Mouse (Mus musculus): ENCODE measurements around the gene Cept1.

Cept1 gene

DNA sequence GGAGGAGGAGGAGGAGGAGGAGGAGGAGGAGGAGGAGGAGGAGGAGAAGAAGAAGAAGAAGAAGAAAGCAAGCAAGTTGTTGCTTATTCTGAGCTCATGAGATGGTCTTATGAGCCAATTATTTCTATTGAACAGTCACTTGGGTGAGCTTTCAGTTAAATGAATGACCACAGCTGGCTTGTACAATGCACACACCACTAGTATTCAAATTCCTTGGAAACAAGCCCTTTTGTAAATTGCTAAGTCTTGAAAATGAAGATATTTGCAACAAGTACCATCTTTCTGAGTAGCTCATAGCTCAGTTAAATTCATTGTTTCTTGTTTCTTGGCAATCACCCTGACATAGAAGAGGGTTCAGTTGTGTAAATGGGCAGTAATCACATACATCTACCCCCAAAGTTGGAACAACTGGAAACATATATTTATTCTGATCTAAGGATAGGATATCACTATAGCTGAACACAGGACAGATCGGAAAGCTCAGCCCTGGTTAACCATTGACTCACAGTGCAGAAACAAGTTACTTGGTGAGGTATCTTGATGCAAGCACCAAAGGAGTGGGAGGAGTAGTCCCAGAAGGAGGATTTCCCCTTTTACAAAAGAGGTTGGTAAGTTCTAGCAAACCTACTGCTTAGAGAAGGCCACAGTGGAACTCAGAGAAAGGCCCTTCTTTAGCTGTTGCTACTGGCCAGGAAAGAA lies 52.1 kb downstream of the Cept1 start:
- DNase-seq (ENCODE audit: low spot score in 2 of 2): no peak

DNA sequence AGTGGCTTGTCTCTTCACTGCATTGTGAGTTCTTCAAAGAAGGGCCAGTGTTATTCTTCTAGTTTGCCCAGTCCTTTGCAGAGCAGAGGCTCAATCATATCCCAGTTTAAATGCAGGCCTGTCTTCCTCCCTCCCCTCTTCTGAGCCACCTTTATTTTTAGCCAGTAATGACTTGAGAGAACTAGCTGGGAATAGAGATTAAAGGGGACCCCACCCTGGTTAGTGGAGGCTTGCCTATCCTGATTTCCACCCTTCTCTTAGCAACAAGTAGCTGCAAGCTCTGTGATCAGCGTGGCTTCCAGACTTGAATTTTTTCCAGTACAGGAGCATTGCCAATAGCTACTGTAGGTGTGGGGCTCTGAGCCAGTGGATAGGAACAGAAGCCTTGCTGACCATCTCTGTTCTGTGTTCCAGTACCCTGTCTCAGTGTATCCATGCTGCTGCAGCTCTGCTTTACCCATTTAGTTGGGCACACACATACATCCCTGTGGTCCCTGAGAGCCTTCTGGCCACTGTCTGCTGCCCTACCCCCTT lies 53.1 kb downstream of the Cept1 start:
- no peak for DNase-seq (ENCODE audit: low spot score in 2 of 2)

DNA sequence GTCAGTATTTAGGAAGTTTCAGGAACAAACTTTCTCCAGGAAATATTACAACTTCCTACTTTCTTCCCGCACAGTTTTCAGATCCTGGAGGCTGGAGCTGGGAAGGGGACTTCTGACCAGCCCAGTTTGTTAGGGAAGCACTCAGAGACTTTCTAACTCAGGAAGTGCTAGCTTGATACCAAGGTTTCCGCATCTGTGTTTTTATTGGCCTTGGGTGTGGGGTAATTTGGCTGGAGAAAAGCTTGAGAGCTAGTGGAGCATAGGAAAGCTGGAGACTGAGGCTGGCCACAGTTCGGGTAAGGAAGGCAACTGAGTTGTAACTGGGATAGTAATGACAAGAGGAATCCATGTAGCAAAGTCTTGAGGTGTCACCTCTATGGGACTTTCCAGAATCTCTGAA lies 53.7 kb downstream of the Cept1 start:
- DNase-seq (ENCODE audit: low spot score in 2 of 2): no peak

DNA sequence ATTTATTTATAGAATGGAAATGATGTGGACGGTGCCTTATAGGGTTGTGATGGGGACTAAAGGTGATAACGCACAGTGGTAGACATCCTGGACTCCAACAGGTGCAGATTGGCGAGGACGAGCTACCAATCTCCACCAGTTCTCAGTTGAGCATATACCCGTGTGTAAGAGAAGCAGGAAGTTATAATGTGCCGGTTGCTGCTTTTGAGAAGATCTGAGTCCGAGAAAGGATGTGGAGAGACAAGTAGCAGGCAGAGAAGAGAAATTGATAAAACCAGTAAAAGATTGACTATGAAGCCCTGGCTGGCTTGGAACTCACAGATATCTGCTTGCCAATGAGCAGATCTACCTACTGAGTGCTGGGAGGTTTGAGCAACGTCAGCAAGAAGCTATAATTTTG lies 54.4 kb downstream of the Cept1 start:
- DNase-seq (ENCODE audit: low spot score in 2 of 2): no peak

DNA sequence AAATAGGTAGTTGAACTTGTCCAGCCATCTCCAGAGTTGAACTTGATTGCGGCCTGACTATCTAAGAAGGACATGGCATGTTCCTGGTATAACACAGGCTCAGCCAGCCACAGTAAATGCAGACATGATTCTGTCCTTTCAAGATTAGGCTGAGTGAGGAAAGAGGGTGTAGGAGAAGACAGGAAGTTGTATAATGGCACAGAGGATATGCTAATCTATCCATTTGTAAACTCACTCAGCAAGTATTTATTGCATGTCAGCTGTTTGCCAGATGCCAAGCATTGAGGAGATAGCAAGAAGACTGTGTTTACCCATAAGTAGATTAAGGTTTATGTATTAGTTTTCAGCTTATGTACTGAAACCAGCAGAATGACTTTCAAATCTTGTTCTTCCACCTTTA lies 54.9 kb downstream of the Cept1 start:
- no peak for DNase-seq (ENCODE audit: low spot score in 2 of 2)

DNA sequence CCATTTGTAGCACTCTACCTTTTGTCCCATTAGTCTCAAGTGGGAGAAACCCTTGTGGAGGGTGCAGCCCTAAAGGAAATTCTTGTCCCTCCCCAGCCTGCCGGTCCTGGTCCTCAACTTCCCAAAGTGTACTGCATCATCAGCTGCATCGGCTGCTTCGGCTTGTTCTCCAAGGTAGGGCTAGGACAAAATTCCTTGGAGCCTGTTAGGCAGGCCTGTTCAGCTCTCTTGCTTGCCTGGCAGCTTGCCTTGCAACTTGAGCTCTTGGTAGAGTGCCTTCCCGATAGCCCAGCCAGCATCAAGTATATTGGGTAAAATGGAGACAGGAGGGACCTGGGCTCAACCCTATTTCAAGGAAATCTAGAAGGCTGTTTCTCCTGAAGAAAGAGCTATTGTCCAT lies 57.4 kb downstream of the Cept1 start:
- no peak for DNase-seq (ENCODE audit: low spot score in 2 of 2)

DNA sequence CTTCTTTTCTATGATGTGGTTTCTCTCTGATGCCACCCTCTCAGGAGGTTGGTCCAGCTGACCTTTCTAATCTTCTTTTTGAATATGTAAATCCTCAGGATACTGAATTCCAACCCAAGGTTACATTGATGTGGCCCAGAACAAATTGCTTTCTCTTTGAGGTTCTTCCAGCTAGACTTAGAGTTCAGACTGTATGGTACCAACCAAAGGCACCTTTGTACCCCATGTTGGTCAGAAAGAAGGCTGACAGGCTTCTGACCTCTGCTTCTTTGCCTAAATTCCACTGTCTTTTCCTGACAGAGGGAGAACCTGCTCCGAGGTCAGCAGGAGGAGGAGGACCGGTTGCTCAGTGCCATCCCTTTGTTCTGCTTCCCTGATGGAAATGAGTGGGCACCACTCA lies 60.1 kb downstream of the Cept1 start:
- no peak for DNase-seq (ENCODE audit: low spot score in 2 of 2)

DNA sequence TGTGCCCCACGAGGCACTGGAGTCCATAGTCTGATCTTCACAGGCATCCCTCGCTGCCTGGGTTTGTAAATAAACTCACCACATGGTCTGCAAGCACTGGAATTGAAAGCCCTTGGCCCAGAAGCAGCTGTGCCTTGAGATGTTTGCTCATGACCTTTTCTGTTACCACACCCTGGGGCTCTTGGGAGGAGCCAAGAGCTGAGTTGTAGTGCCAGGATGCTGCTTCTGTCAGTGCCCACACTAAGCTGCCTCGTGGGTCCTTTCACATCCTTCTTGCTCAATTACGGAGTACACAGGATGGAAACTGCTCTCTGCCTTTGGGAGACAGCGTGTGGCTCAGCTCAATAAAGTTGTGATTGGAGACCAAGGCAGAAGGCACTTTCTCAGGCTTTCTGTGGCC lies 61.8 kb downstream of the Cept1 start:
- peak; percentile 36 for DNase-seq (ENCODE audit: low spot score in 2 of 2)

DNA sequence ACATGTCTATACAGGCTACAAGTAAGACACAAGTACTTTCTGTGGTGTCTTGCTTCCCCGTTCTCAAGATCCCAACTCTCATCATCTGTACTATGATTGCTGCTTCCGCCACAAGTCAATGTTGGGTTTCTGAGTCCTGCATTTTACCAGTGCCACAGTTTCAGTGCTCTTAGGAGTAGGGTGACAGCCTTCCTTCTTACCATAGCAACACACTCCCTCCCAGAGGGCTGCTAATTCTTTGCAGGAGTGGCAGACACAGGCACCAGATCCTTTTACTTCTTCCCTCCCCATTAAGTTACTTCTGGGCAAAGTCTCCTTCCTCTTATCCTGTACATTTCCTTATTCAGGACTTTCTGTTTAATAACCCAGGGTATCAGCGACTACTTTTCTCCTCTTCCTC lies 62.7 kb downstream of the Cept1 start:
- DNase-seq (ENCODE audit: low spot score in 2 of 2): no peak

DNA sequence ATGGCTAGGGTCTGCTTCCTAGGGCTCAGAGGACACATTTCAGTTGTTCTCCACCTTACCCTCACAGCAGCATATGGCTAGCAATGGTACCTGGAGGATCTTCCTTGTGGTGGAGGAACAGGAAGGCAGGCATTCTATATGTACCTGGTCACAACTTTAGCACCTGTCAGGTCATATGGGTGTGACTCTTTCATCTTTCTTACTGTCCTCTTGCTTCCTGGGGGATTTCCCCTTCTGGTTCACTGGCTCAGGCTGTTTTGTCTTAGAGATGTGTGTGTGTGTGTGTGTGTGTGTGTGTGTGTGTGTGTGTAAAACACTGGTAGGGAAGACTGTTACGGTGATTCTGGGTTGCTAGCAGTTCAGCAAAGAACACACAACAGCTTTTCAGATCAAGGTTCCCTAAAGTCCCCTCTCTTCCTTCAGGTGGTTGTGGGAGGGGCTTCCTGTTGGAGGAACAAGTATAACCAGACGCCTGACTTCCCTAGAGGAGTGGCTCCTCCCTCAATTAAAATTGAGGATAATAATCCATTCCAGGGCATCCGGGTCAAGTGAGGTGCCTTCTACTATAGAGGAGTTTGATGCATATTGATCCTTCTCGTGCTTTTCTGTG lies 63.7 kb downstream of the Cept1 start:
- peak in 1 of 2 experiments; percentile 23 for DNase-seq (ENCODE audit: low spot score in 2 of 2)

DNA sequence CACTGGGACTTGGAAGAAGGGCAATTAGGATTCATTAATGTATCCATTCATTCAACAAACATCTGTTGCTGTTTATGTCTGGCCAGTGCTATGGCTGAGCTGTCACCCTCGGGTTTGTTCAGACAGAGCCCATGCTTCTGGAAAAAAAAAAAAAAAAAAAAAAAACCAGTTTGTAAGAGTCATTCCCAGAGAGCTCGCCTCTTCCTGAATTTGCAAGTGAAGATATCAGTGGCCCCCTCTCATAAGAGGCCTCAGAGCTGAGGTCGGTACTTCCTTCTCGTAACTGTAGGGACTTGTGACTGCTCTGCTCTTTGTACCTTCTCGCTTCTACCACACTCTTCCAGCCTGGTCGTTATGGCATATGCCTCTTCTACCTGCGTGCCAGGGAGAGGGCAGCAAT lies 64.3 kb downstream of the Cept1 start:
- no peak for DNase-seq (ENCODE audit: low spot score in 2 of 2)

DNA sequence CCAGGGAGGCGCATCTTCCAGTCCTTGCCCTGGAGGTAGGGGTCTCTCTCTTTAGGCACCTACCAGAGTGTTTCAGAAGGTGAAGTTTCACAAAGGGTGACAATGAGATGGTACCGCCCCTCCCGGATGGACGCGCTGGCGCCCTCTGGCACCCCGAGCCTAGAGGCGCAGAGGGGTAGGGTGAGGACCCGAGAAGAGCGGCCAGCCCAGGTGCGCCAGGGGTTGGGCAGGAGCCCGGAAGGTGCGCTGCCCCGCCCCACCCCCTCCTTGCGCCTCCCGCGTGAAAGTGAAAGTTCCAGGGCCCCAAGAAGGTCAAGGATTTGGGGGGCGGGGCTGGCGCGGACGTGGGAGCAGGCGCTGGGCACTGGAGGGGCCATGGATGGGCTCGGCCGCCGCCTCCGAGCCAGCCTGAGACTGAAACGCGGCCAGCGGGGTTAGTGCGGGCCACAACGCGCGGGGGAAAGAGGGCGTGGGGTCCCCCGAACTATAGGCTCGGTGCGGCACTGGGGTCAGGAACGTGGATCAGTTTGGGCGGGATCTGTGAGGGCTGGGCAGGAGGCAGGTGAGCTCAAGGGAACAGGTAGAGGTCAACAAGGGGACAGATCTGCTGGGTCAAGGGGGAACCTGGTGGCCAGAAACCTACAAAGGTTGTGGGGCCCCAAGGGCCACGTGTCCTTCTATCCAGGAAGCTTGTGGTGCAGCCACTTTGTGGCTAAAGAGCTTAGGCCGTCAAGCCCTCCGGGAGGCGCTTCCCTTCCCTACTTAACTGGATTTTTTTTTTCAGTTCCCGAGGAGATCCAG lies 65.1 kb downstream of the Cept1 start, which contains the start of gene Dennd2d:
Dennd2d (plus strand) TSS at position 125 of the 801 bp plus-strand sequence.
- peak; percentile 84 to 85 for DNase-seq (ENCODE audit: low spot score in 2 of 2)

DNA sequence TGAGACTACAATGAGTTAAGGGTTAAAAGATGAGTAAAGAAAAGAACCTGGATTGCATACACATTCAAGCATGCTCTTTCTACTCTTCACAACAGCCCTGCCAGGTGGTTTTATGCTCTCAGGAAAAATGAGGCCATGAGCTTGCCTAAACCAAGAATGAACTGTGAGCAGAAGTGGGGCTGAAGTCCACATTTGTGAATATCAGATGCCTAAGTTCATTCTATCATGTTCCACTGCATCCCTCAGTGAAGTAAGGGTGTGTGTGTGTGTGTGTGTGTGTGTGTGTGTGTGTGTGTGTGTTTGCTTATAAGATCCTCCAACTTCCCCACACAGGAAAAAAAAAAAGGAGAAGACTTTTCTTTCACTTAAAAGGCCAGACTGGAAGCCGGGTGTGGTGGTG lies 70.7 kb downstream of the Cept1 start:
- DNase-seq (ENCODE audit: low spot score in 2 of 2): no peak

DNA sequence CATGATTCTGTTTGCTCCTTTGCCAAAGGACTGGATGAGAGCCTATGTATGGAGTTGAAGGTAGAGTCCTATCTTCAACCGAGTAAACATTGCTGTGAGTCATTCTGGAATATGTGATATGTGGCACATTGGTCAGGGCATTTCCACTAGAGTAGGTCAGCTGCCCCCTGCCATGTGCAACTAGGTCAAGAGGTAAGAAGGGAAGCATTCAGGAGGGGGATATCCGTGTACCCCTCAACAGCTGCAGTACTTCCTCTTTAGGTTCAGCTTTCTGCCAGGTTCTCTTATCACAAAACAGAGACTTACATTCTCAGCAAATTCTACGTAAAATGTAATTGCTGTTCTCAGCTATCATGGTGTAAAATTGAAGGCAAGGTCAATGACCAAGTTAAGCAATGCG lies 73.4 kb downstream of the Cept1 start:
- DNase-seq (ENCODE audit: low spot score in 2 of 2): peak in 1 of 2 experiments; percentile 30

DNA sequence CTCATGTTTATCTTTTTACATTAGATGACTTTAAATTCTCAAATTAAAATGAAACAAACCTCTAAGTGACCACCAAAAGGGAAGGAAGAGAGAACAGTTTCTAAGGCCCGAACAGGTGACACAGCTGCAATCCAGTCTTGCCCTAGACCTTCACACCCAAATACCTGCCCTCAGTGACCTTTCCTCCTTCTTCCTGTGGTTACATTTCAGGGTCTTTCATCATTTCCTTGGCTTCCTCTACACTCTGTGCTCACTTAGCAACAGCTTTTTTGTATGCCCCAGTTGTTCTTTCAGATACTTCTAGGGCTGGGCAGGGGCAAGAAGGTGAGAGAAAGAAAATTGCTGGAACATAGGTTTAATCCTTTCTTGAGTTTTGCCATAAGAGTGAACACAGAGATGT lies 82.9 kb downstream of the Cept1 start:
- DNase-seq (ENCODE audit: low spot score in 2 of 2): no peak

DNA sequence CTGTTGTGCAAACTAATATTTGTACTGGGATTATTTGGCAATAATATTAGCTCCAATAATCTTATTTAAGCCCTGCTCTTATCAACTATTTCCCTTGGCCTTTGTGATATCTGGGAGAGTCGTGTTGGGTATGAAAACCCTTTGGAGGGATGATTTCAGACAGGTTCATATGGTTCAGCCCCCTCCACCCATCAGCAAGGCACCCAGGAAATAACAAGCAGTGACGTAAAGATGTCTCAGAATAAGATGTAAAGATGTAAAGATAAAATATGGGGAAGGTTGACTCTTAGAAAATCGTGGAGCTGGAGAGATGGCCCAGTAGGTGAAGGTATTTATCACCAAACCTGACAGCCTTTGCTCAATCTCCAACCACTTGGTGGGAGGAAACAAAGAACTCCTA lies 85.1 kb downstream of the Cept1 start:
- DNase-seq (ENCODE audit: low spot score in 2 of 2): no peak

DNA sequence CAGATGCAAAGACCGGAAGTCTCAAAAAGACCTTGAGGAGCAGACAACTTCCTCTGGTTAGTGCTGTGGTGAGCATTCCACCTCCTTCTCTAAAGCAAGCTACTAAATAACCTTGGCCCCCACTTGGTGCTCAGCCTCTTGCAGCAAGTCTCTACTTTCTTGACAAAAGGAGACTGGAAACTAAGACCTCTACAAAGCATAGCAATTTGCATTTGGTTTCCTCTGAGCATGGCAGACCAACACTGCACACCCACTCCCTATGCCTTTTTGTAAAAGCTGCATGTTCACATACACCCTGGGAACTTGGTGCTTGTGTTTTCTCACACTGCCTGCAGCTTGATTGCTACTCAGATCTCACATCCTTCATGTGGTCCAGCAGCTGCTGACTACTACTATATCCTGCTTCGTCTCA lies 85.5 kb downstream of the Cept1 start:
- peak; percentile 44 to 51 for DNase-seq (ENCODE audit: low spot score in 2 of 2)

DNA sequence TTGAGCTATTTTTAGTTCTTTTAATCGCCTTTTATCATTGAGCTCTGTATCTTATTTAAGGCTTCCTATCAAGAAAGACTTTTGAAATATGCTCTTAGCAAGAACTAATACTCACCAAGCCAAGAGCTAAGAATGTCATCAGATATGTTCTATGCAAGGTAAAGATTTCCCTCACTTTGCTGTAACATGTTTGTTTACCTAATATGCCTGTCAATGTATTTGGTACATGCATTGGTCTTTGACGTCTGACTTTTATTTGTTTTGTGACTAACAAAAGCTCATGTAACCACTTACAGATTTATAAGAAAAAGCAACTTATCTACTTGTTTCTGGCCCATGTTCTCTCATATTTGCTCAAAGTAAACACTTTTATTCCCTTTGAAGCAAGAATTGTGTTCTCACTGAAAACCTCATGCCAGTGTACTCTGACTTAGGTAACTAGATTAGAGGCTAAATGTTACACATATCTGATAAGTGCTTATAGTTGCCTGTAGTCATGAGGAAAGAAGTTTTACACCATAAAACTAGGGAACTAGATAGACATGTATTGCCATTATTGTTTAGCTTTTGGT lies 90.2 kb downstream of the Cept1 start:
- DNase-seq (ENCODE audit: low spot score in 2 of 2): no peak

DNA sequence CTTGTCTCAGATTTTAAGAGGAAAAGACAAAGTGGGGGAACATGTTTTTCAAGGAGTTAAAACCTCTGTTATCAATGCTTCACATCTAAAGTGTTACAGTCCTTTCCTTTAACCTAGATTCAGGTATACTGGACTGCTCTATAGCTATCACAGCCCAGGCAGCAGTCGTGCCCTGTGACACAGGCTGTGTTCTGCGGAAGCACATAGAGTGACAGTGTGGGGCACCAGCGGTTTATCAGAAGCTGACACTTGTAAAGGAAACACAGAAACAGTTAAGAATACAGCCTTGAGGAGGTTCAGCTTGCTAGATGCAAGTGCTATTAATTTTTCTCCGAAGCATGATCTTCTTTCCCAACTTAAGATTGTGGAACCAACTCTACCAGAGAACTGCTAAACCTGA lies 95.0 kb downstream of the Cept1 start:
- DNase-seq (ENCODE audit: low spot score in 2 of 2): peak; percentile 25 to 26

Measured in thymus, postnatal 10 days (tissue).